Mouse (Mus musculus) intestine, postnatal 0 days (tissue): ENCODE results near the gene Mdm2. TPM values are rescaled to one million over a fixed set of nuclear protein-coding genes. Genes with fewer than 3 reads are reported as not detected.

ENCODE experiments used
- ATAC-seq: fragments of 200-750 bp; cut with Nextera tagmentation; 2 replicates; pipeline ENCODE4 v1.8.0; 2017; ENCODE audit warnings: mild to moderate bottlenecking, moderate TSS enrichment, moderate library complexity
- H3K27ac ChIP-seq: fragments of 300-500 bp; sonication (generic); 2 replicates; pipeline ENCODE4 v1.5.1; 2014; ENCODE audit warnings: mild to moderate bottlenecking, low read depth, low read length, moderate library complexity
- H3K27me3 ChIP-seq: fragments of 300-500 bp; sonication (generic); replicated peaks from 2 replicates; pipeline ENCODE4 v1.6.1; 2014; ENCODE audit warnings: low read length, mixed read lengths; ENCODE audit not compliant: control insufficient read depth, insufficient read depth
- H3K36me3 ChIP-seq: fragments of 300-500 bp; sonication (generic); 2 replicates; pipeline ENCODE4 v1.6.1; 2014; ENCODE audit warnings: mild to moderate bottlenecking, moderate library complexity; ENCODE audit not compliant: control insufficient read depth, insufficient read depth
- H3K4me1 ChIP-seq: fragments of 300-500 bp; sonication (generic); replicated peaks from 2 replicates; pipeline ENCODE4 v1.6.1; 2014; ENCODE audit warnings: antibody characterized with exemption, low read length, mixed read lengths; ENCODE audit not compliant: control insufficient read depth, insufficient read depth
- H3K4me2 ChIP-seq: fragments of 300-500 bp; sonication (generic); replicated peaks from 2 replicates; pipeline ENCODE4 v1.6.1; 2014; ENCODE audit warnings: low read depth, mild to moderate bottlenecking, moderate library complexity
- H3K4me3 ChIP-seq: fragments of 300-500 bp; sonication (generic); 2 replicates; pipeline ENCODE4 v1.5.1; 2014; ENCODE audit warnings: low read depth, low read length
- H3K9ac ChIP-seq: fragments of 300-500 bp; sonication (generic); 2 replicates; pipeline ENCODE4 v1.6.1; 2014; ENCODE audit warnings: mild to moderate bottlenecking, low read depth, low read length
- H3K9me3 ChIP-seq: fragments of 300-500 bp; sonication (generic); 2 replicates; pipeline ENCODE4 v1.6.1; 2016; ENCODE audit warnings: mixed run types; ENCODE audit not compliant: control insufficient read depth
- CTCF ChIP-seq: sonication (generic); IDR thresholded peaks from 2 replicates; pipeline ENCODE4 v1.5.1; 2016; ENCODE audit warnings: low read depth, mild to moderate bottlenecking, control low read depth, antibody characterized with exemption, moderate library complexity
- WGBS: fragments of 180-500 bp; shearing (Covaris S2); extraction: QIAGEN DNeasy Blood & Tissue Kit; methylation state at CpG from one replicate; pipeline ENCODE4 v1.1.7; 2014; 5-methylcytosine and 5-hydroxymethylcytosine counted together
- polyA plus RNA-seq: library from polyadenylated mRNA; unstranded; fragments of >200 nt; fragmentation: Nextera tagmentation; extraction: Ambion mirVana; gene quantifications from 2 replicates; pipeline ENCODE4 v1.2.1, GENCODE M21; 2015

Gene Mdm2
- polyA plus RNA-seq, 1 experiment from 2014 or later, result 16.5 TPM

- Histone ChIP-seq H3K4me2 (no peak overlapping the region), H3K4me3 (no peak overlapping the region), H3K9ac (no peak overlapping the region), H3K4me1 (0 out of 2 replicates have a peak, but pooled peaks cover 3% of the 10 kb centered on the region), H3K27ac (no peak overlapping the region), H3K27me3 (no peaks in the 10 kb centered on the region), H3K36me3 (no peaks in the 10 kb centered on the region), H3K9me3 (no peaks in the 10 kb centered on the region)
- WGBS, result 89% methylated on average over 5 of the region's 5 CpGs
- TF ChIP-seq CTCF, result no peak
- ATAC-seq, result no peak
These were observed 63.9 kb downstream of the Mdm2 start for GRCm38 (mm10) chr10:117646482-117647157.

DNA sequence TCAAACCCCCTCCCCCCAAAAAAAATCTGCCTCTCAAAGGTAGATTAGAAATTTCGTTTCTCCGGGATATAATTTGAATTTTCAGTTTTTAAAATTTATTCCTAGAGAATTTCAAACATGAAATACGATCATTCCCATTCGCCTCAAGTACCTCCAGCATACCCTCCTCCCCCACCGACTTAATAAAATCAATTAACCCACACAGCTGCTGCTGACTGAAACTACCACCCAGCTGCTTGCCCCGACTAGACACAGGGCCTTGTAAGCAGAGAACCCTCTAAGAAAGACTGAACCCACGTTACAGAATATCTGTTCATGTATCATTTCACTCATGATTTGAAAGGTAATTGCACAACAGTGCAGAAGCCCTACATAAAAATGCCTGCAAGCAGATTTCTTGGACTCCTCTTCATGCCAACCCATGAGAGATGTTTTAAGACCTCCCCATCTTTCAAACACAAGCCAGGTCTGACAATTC, 65.0 kb downstream of the Mdm2 start:
- no peaks in the 10 kb centered on the region for H3K9me3 ChIP-seq
- 84% methylated on average over 7 of the region's 7 CpGs for WGBS
- no peaks in the 10 kb centered on the region for H3K27me3 ChIP-seq
- H3K9ac ChIP-seq, result no peak overlapping the region
- no peak overlapping the region for H3K4me3 ChIP-seq
- H3K4me1 ChIP-seq, result 0 out of 2 replicates have a peak, but pooled peaks cover 3% of the 10 kb centered on the region
- ATAC-seq, result no peak
- no peak for TF ChIP-seq CTCF
- no peaks in the 10 kb centered on the region for H3K36me3 ChIP-seq
- H3K27ac ChIP-seq, result no peak overlapping the region
- no peak overlapping the region for H3K4me2 ChIP-seq

DNA sequence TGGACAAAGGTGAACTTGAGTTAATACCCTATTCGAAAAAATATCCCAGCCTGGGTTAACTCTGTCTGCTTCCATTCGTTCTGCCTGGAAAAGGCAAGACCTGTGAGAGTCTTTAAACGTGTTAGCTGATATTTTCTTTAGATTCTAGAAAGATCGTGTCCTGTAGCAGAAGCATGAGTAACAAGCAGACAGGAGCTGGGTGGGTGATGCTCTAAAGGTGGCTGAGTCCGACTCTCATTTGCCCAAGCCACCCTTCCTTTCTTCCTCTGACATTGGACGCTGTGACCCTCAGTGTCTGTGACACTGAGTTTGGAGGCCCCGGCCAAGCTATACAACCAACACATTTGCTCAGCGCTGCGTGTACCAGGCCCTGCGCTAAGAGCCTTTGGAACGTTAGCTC, 65.7 kb downstream of the Mdm2 start:
- Histone ChIP-seq H3K36me3 (no peaks in the 10 kb centered on the region), H3K27me3 (no peaks in the 10 kb centered on the region), H3K27ac (peak overlapping the region; percentile 36), H3K4me2 (no peak overlapping the region), H3K9ac (no peak overlapping the region), H3K9me3 (no peaks in the 10 kb centered on the region), H3K4me1 (0 out of 2 replicates have a peak, but pooled peaks cover 3% of the 10 kb centered on the region), H3K4me3 (no peak overlapping the region)
- no peak for ATAC-seq
- WGBS, result 76% methylated on average over 11 of the region's 11 CpGs
- TF ChIP-seq CTCF, result no peak

DNA sequence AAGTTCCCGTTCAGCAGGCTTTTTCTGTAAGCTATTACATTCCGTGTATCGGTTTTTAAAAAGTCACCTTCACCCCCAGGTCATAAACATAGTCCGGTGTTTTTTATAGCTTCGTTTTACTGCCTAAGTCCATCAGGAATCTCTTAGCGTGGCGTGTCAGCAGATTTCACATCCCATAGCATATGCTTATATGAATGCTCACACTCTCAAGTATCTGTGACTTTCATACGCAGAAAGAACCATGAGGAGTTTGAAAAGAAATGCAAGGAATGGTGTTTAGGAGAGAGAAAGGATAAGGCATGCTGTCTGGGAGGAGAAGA, 66.2 kb downstream of the Mdm2 start:
- no peak for TF ChIP-seq CTCF
- H3K4me2 ChIP-seq, result 0 out of 2 replicates have a peak overlapping the region, but pooled peaks have one; percentile 24
- 0 out of 2 replicates have a peak, but pooled peaks cover 3% of the 10 kb centered on the region for H3K4me1 ChIP-seq
- no peak overlapping the region for H3K9ac ChIP-seq
- peak; percentile 81 for ATAC-seq
- H3K9me3 ChIP-seq, result no peaks in the 10 kb centered on the region
- H3K36me3 ChIP-seq, result no peaks in the 10 kb centered on the region
- peak overlapping the region; percentile 72 for H3K27ac ChIP-seq
- 30% methylated on average over 8 of the region's 8 CpGs for WGBS
- H3K4me3 ChIP-seq, result no peak overlapping the region
- H3K27me3 ChIP-seq, result no peaks in the 10 kb centered on the region

GRCm38 (mm10) chr10:117643711-117644428, 66.7 kb downstream of the Mdm2 start:
- no peaks in the 10 kb centered on the region for H3K27me3 ChIP-seq
- H3K4me3 ChIP-seq, result no peak overlapping the region
- no peaks in the 10 kb centered on the region for H3K9me3 ChIP-seq
- H3K4me1 ChIP-seq, result 0 out of 2 replicates have a peak, but pooled peaks cover 3% of the 10 kb centered on the region
- ATAC-seq, result peak; percentile 8
- H3K4me2 ChIP-seq, result 0 out of 2 replicates have a peak overlapping the region, but pooled peaks have one; percentile 24
- WGBS, result 56% methylated on average over 12 of the region's 12 CpGs
- no peak for TF ChIP-seq CTCF
- H3K36me3 ChIP-seq, result no peaks in the 10 kb centered on the region
- no peak overlapping the region for H3K9ac ChIP-seq
- H3K27ac ChIP-seq, result peak overlapping the region; percentile 72

DNA sequence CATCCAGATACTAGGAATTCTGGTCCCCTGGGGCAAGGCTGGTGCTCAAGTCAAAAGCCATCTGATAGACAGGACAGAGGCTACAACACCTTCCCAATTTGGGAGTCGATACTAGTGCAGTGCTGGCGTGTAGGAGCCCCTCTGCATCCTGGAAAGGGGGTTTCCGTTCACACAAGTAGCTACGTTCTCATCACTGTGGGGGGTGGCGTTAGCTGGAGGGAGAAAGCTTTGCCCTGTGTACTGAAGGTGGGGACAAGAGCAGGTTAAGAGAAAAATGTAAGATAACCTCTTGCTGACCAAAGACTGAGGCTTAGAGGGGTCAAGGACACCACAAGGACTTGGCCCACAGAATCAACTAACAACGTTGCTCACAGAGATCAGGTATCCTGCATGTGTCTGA, 67.3 kb downstream of the Mdm2 start:
- 59% methylated on average over 6 of the region's 6 CpGs for WGBS
- Histone ChIP-seq H3K9ac (no peak overlapping the region), H3K27ac (peak overlapping the region; percentile 41; the same call in 1 of the 2 replicates), H3K36me3 (no peaks in the 10 kb centered on the region), H3K4me1 (0 out of 2 replicates have a peak, but pooled peaks cover 3% of the 10 kb centered on the region), H3K9me3 (no peaks in the 10 kb centered on the region), H3K27me3 (no peaks in the 10 kb centered on the region), H3K4me2 (no peak overlapping the region), H3K4me3 (no peak overlapping the region)
- no peak for TF ChIP-seq CTCF
- ATAC-seq, result no peak
